Mouse (Mus musculus) layer of hippocampus, adult 6 months (tissue): ENCODE results near the gene Caap1. TPM values are rescaled to one million over a fixed set of nuclear protein-coding genes. Genes with fewer than 3 reads are reported as not detected.

Source experiments
- long read RNA-seq, 2 experiments: library from polyadenylated mRNA; unstranded; transcript quantifications; one replicate each; pipeline ENCODE4 v2.0.0; 2019 to 2020
- polyA plus RNA-seq: library from polyadenylated mRNA; unstranded; fragments of <200 nt; fragmentation: Nextera tagmentation; gene quantifications from 2 replicates; pipeline ENCODE4 v1.2.3, GENCODE M21; 2021

The Caap1 gene
- polyA plus RNA-seq: 2.0 and 2.1 TPM in 2 replicates
- long read RNA-seq, experiment 1, transcript Caap1-201 (6 exons, 2,107 nt): major isoform, 7 of 10 reads
- long read RNA-seq, experiment 1, partial matches to known transcripts: 0 of 10 reads
- long read RNA-seq, experiment 1, other reads (novel, unspliced or antisense): 2 of 10 reads
- long read RNA-seq, experiment 2, transcript Caap1-201 (6 exons, 2,107 nt): major isoform, 27 of 39 reads
- long read RNA-seq, experiment 2, partial matches to known transcripts: 3 of 39 reads
- long read RNA-seq, experiment 2, other reads (novel, unspliced or antisense): 7 of 39 reads

GRCm38 (mm10) chr4:94556265-94557054, at the start of gene Caap1, which contains the start of gene Gm10306:
TSS of gene Caap1 (minus strand) at chr4:94556796.
TSS of gene Gm10306 (plus strand) at chr4:94556546.

GRCm38 (mm10) chr4:94603031-94603629, 46.5 kb upstream of the Caap1 start, which contains the start of gene Plaa:
TSS of gene Plaa (minus strand) at chr4:94603244.

Other genes starting within 250 kb of the Caap1 start
- gene Gm10306, start 250 bp downstream of the Caap1 start, polyA plus RNA-seq: not detected in 2 replicates
- gene Plaa, start 46.4 kb upstream of the Caap1 start, polyA plus RNA-seq: 30.4 and 32.6 TPM in 2 replicates
- gene Ift74, start 57.7 kb upstream of the Caap1 start, polyA plus RNA-seq: 32.4 and 38.6 TPM in 2 replicates
- gene Lrrc19, start 93.3 kb upstream of the Caap1 start, polyA plus RNA-seq: 0.08 TPM in 1 of 2 replicates, not detected in the other
- gene Tek, start 182.5 kb upstream of the Caap1 start, polyA plus RNA-seq: 2.6 and 2.7 TPM in 2 replicates